Mouse (Mus musculus) c-Kit-negative CD71-positive TER-119-positive erythroid progenitor cells, embryonic 14.5 days (primary cell): ENCODE data around the gene Tbc1d9.
"Not testable (repeated sequence)": the region's sequence is repeated elsewhere in the genome, so short reads cannot be mapped to it uniquely, and the experiment has no call there.

Experiments used
- DNase-seq: peaks from one replicate; pipeline ENCODE4 v3.0.0-alpha.2; 2013; ENCODE audit warnings: low read depth, low spot score

Tbc1d9 gene

GRCm38 (mm10) chr8:83227336-83227735 lies 62.2 kb downstream of the Tbc1d9 start:
- DNase-seq, result no peak

- DNase-seq, result no peak
Observed at GRCm38 (mm10) chr8:83233099-83233498, 67.9 kb downstream of the Tbc1d9 start.

- no peak for DNase-seq
Observed at GRCm38 (mm10) chr8:83239341-83239740, 74.2 kb downstream of the Tbc1d9 start.

DNA sequence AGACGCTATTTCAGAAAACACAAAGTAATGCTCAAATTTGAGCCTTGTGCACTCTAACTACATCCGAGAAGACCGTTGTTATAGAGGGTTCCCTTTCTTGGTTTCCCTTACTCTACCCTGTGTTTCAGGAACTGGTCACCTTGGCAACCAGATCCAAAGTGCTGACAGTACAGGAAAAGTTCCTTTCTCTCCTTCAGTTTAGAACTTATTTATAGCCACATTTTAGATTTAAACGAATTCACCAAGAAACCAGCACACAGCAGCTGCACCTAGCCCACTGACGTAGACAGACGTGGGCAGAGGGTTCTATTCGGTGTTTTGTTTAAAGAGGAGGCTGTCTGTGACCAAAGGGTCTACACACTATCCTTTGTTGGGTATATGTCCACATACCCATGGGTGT lies 79.0 kb downstream of the Tbc1d9 start:
- no peak for DNase-seq

DNA sequence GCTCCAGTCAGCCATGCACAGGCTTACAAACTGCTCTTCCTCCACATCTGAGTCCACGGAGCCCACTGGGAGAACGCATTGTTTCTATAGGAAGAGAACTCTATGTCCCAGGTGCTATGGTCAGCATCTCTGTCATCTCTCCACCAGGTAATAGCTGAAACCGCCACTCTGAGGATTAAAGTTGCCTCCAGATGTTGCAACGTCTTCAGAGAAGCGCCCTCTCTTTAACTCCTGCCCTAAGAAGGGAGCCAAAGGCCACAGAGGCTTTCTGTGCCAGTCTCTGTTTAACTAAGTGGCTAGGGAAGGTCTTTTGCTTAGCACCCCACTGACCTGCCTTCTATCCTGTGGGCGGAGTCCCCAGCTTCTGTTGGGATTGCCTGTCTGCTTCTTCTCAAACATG lies 85.7 kb downstream of the Tbc1d9 start:
- no peak for DNase-seq

DNA sequence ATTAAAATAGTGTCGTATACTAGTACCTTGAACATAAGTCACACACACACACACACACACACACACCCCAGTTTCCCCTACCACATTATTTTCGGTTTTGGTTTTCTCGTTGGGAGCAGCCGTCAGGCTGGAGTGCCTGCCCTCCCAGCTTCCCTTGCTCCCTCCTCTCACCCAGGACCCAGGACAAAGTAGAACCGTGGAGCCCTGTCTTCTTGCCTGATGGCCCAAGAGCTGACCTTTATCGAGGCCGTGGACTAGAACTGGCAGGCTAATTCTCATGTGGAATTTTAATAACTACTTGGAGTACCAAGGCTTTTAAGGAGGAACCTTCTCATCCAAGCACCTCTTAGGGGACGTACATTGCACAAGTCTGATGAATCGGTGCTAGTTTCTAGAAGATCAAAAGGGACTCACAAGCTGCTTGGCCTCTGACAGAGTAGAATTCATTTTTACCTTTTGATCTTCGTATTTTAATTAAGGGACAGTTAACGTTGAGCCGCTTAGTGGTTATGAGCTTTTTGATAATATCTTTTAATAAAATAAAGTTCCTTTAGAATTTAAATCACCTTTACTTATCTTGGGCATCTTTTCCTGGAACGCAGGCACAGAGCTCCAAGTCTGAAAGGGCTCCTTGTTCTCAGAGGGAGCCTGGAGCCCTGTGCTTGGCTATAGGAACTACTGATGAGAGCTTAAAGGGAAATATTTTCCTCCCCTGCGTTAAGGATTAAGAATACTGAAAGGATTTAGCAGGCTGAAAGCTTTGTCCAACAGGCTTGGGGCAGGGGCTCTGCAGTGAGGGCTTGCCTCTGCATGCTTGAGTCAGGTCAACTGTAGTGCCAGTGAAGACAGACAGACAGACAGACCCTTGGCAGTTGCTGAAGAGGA lies 86.5 kb downstream of the Tbc1d9 start:
- no peak for DNase-seq

- no peak for DNase-seq
Observed at GRCm38 (mm10) chr8:83252791-83253190, 87.6 kb downstream of the Tbc1d9 start.

GRCm38 (mm10) chr8:83257631-83258030 lies 92.5 kb downstream of the Tbc1d9 start:
- no peak for DNase-seq

GRCm38 (mm10) chr8:83260418-83261215 lies 95.5 kb downstream of the Tbc1d9 start:
- DNase-seq, result peak; percentile 40

- no peak for DNase-seq
Observed at GRCm38 (mm10) chr8:83271172-83271571, 106.0 kb downstream of the Tbc1d9 start.

- no peak for DNase-seq
Observed at GRCm38 (mm10) chr8:83272464-83272863, 107.3 kb downstream of the Tbc1d9 start.

GRCm38 (mm10) chr8:83274470-83274869 lies 109.3 kb downstream of the Tbc1d9 start:
- no peak for DNase-seq

- DNase-seq, result no peak
Observed at GRCm38 (mm10) chr8:83278431-83278830, 113.3 kb downstream of the Tbc1d9 start.

DNA sequence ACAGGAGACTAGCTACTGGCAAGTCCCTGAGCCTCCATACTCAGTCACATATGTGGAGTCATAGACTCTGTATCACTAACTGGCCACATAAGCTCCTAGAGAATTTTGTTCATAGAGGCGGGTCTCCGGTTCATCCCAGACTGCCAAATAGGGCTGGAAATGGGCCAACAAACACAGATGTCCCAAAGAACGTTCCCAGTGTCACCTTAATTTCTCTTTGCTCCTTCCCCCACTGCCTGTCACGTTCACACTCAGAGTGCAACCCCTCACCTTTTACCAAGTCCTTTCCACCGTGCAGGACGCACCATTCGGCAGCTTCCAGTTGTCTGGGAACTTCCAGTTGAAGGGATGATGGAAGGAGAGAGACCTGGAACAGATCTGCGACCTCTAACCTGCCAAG lies 120.2 kb downstream of the Tbc1d9 start:
- no peak for DNase-seq

- no peak for DNase-seq
Observed at GRCm38 (mm10) chr8:83290176-83290575, 125.0 kb downstream of the Tbc1d9 start, which contains the start of gene Ucp1. Gene Ucp1, plus strand, starts transcription at chr8:83290352.

DNA sequence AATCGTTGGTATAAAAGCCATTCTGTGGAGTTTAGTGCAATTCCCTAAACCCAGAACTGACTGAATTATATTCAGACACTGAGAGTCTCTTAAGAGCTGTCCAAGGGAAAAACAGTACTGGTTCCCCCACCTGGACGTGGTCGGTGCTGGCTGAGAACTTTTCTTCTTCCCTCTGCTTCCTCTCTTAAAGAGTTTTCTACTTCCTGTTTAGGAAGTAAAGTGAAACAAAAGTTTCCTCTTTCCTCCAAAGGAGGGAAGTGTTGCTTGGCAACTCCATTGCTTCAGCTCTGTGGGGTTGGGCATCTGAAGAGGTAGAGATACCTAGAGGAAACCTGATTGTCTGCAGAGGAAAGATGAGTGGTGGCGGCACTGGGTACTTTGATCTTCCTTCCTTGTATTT lies 132.2 kb downstream of the Tbc1d9 start:
- DNase-seq, result no peak

DNA sequence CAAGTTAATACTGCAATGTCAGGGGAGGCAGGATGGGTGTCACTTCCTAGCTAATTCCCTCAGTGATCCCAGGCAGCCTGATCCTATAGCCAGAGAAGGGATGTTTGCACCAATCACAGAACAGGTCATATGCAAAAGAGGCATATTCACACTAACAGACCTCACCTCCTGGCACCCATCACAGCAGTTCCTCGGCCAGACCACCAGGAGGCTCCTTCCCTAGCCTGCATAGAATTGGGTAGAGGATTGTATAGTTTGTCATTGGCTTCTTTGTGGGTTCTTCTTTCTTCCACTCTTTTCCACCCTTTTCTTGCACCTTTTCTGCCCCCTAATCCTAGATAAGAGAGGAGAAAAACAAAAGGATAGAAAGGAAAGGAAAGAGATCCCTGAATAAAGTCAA lies 135.0 kb downstream of the Tbc1d9 start:
- DNase-seq, result no peak

DNA sequence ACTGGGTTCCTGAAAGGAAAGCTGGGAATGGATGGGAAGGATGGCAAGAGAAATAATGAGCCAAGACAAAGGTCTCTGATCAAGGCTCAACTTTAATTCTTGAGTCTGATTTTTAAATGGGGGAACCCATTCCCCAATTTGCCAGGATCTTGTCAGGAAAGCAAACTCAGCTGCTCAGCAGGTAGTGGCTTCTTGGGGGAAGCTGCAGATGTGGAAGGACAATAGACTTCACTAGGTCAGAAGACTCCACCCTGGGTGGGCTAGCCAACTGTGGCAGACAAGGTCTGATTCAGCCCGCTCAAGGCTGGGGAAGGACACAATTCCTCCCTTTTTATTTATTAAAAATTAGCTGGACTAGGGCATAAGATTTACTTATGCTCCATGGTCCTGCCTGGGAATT lies 139.8 kb downstream of the Tbc1d9 start:
- DNase-seq, result no peak

GRCm38 (mm10) chr8:83309836-83310235 lies 144.7 kb downstream of the Tbc1d9 start:
- no peak for DNase-seq

- DNase-seq, result not testable (repeated sequence)
Observed at GRCm38 (mm10) chr8:83315084-83315483, 149.9 kb downstream of the Tbc1d9 start.

GRCm38 (mm10) chr8:83315691-83316090 lies 150.5 kb downstream of the Tbc1d9 start:
- DNase-seq, result no peak

DNA sequence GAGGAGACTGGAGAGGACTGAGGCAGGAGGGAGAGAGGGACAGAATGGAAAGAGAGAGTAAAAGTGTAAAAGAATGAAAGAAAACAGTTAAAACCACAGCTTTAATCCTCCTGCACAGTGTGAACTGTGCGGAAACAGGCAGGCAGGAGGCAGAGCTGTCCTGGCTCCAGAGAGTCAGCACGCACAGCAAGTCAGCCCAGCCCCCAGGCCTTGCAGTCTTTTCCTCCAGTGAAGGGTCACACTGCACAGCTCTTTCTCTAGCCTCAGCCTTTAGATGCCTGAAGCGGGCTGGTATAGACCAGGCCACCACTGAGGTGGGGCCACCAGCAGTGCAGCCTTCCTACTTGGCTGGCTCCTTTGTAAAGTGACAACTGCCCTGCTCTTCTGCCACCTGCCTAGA lies 155.4 kb downstream of the Tbc1d9 start:
- no peak for DNase-seq

GRCm38 (mm10) chr8:83322374-83322773 lies 157.2 kb downstream of the Tbc1d9 start:
- DNase-seq, result no peak
